Mouse (Mus musculus) duodenum, adult 2 months (tissue): ENCODE results near the gene Vmn1r24. TPM values are rescaled to one million over a fixed set of nuclear protein-coding genes. Genes with fewer than 3 reads are reported as not detected.

Experiments used
- polyA plus RNA-seq: library from polyadenylated mRNA; depleted of rRNA; stranded (reverse); fragments of >200 nt; gene quantifications from 2 replicates; pipeline ENCODE4 v1.2.3, GENCODE M21; 2012; ENCODE audit warnings: low replicate concordance; rRNA removed

Vmn1r24 gene
- not detected in 2 replicates for polyA plus RNA-seq

GRCm38 (mm10) chr6:57961403-57961802 is at the start of gene Vmn1r24:
Gene Vmn1r24, minus strand, starts transcription at chr6:57961503.

GRCm38 (mm10) chr6:57980710-57981109 is 19.4 kb upstream of the Vmn1r24 start, which contains the start of gene Vmn1r25:
Gene Vmn1r25, minus strand, starts transcription at chr6:57980810.

DNA sequence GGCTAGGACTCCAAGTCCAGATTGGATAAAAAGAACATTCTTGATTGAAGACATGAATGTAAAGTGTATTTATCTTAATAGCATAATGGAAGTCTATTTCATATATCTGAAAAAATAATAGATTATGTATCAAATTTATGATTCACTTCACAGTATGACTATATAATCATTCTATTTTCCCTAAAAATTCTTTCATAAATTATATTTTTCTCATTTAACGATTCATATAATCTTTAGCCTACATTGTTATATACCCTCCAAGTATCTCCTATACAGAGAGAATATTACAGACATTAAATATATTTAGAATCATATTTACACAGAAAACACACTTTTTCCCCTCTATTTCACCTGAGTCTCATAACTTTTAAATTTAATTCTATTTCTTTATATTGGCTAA is 34.6 kb downstream of the Vmn1r24 start, which contains the start of gene Vmn1r23:
Gene Vmn1r23 (minus strand): TSS at position 101 of the 400 bp plus-strand sequence.

DNA sequence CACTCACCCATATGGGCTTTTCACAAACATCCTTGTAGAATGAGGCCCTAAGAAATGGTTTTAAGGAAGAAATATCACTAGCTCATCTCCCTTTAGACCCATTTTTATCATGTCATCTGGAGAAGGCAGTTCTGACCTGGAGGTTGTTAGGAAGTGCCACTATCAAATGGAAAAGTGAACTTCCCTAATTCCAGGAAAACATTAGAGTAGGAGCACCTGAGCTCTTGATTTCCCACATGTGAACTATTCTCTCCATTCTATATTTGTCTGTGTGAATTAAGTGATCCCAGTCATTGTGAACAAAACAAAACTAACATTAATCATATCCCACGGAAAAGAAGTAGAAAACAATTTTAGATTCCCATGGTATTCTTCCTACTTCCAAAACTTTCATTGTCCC is 53.4 kb downstream of the Vmn1r24 start, which contains the start of gene Vmn1r22:
Gene Vmn1r22 (minus strand): TSS at position 101 of the 400 bp plus-strand sequence.

Other genes with a start within 250 kb of the Vmn1r24 start
- 5.6 and 6.7 TPM in 2 replicates for gene Vopp1, start 136.3 kb downstream of the Vmn1r24 start, polyA plus RNA-seq
- not detected in 2 replicates for gene Vmn1r21, start 111.2 kb downstream of the Vmn1r24 start, polyA plus RNA-seq
- not detected in 2 replicates for gene Vmn1r22, start 53.5 kb downstream of the Vmn1r24 start, polyA plus RNA-seq
- not detected in 2 replicates for gene Vmn1r23, start 34.7 kb downstream of the Vmn1r24 start, polyA plus RNA-seq
- not detected in 2 replicates for gene Vmn1r25, start 19.3 kb upstream of the Vmn1r24 start, polyA plus RNA-seq
- gene Vmn1r26, start 53.7 kb upstream of the Vmn1r24 start, polyA plus RNA-seq, result not detected in 2 replicates